Mouse (Mus musculus): Measurements from ENCODE around the gene Lypd4. TPM values are rescaled to one million over a fixed set of nuclear protein-coding genes. Genes with fewer than 3 reads are reported as not detected.

The Lypd4 gene
- total and polyA plus RNA-seq, 2 experiments from 2014 or later: 0.28 TPM; not detected in 1

GRCm38 (mm10) chr7:24904070-24904483 lies 34.3 kb upstream of the Lypd4 start:
- Histone ChIP-seq H3K36me3 (ENCODE audit: insufficient read depth, low read length) (peaks cover 17% of the 10 kb centered on the region; the same call in 1 of the 2 replicates), H3K4me3 (ENCODE audit: low read depth, low read length) (peak overlapping the region; percentile 55), H3K4me1 (ENCODE audit: insufficient read depth, low read length) (no peaks in the 10 kb centered on the region; the same call in 1 of the 2 replicates), H3K9ac (replicated peaks; ENCODE audit: low read length, poor library complexity, severe bottlenecking) (peak overlapping the region; percentile 68), H3K9me3 (ENCODE audit: low read length) (no peaks in the 10 kb centered on the region), H3K27ac (ENCODE audit: low read depth, low read length) (peak overlapping the region; percentile 82), H3K27me3 (ENCODE audit: insufficient read depth, low read length) (no peaks in the 10 kb centered on the region), H3K4me2 (ENCODE audit: low read depth, low read length, poor library complexity, severe bottlenecking) (peak overlapping the region; percentile 83)
- peak; percentile 84 for TF ChIP-seq CTCF (IDR thresholded peaks at IDR 0.05)
- ATAC-seq (ENCODE audit: low FRiP score): peak; percentile 94
- WGBS: under 1% methylated on average over 30 of the region's 30 CpGs
- peak; percentile 99 for DNase-seq (ENCODE audit: low spot score)

GRCm38 (mm10) chr7:24903444-24903825 lies 33.7 kb upstream of the Lypd4 start:
- no peak for TF ChIP-seq CTCF (IDR thresholded peaks at IDR 0.05)
- DNase-seq (ENCODE audit: low spot score) (no peak), ATAC-seq (ENCODE audit: low FRiP score) (no peak)
- peak overlapping the region; percentile 83 for H3K4me2 ChIP-seq (ENCODE audit: low read depth, low read length, poor library complexity, severe bottlenecking)
- H3K27ac ChIP-seq (ENCODE audit: low read depth, low read length): no peak overlapping the region
- peak overlapping the region; percentile 73; the same call in 1 of the 2 replicates for H3K9ac ChIP-seq (replicated peaks; ENCODE audit: low read length, poor library complexity, severe bottlenecking)
- no peaks in the 10 kb centered on the region for H3K27me3 ChIP-seq (ENCODE audit: insufficient read depth, low read length)
- peak overlapping the region; percentile 55 for H3K4me3 ChIP-seq (ENCODE audit: low read depth, low read length)
- no peaks in the 10 kb centered on the region for H3K9me3 ChIP-seq (ENCODE audit: low read length)
- no peaks in the 10 kb centered on the region; the same call in 1 of the 2 replicates for H3K4me1 ChIP-seq (ENCODE audit: insufficient read depth, low read length)
- 49% methylated on average over 10 of the region's 10 CpGs for WGBS
- peaks cover 10% of the 10 kb centered on the region; the same call in 1 of the 2 replicates for H3K36me3 ChIP-seq (ENCODE audit: insufficient read depth, low read length)

- no peak for ATAC-seq (ENCODE audit: low FRiP score)
- peak within 1 kb of the TSS; percentile 70 for H3K27ac ChIP-seq (ENCODE audit: low read depth, low read length)
- no peaks in the 10 kb centered on the region for H3K9me3 ChIP-seq (ENCODE audit: low read length)
- peak; percentile 19 for DNase-seq (ENCODE audit: low spot score)
- H3K36me3 ChIP-seq (ENCODE audit: insufficient read depth, low read length): peaks cover 4% of the 10 kb centered on the region; the same call in 1 of the 2 replicates
- no peaks in the 10 kb centered on the region for H3K27me3 ChIP-seq (ENCODE audit: insufficient read depth, low read length)
- peak within 1 kb of the TSS; percentile 73 for H3K9ac ChIP-seq (replicated peaks; ENCODE audit: low read length, poor library complexity, severe bottlenecking)
- WGBS: 6% methylated on average over 48 of the region's 68 CpGs
- peak within 1 kb of the TSS; percentile 55 for H3K4me3 ChIP-seq (ENCODE audit: low read depth, low read length)
- no peaks in the 10 kb centered on the region; the same call in 1 of the 2 replicates for H3K4me1 ChIP-seq (ENCODE audit: insufficient read depth, low read length)
- peak within 1 kb of the TSS; percentile 83 for H3K4me2 ChIP-seq (ENCODE audit: low read depth, low read length, poor library complexity, severe bottlenecking)
- TF ChIP-seq CTCF (IDR thresholded peaks at IDR 0.05): no peak
Observed at GRCm38 (mm10) chr7:24902630-24903443, 33.1 kb upstream of the Lypd4 start, which contains the start of gene Arhgef1. Gene Arhgef1 (plus strand): TSS chr7:24902912.

GRCm38 (mm10) chr7:24902264-24902629 lies 32.5 kb upstream of the Lypd4 start:
- Histone ChIP-seq H3K4me1 (ENCODE audit: insufficient read depth, low read length) (no peaks in the 10 kb centered on the region; the same call in 1 of the 2 replicates), H3K9me3 (ENCODE audit: low read length) (no peaks in the 10 kb centered on the region), H3K36me3 (ENCODE audit: insufficient read depth, low read length) (no peaks in the 10 kb centered on the region), H3K4me2 (ENCODE audit: low read depth, low read length, poor library complexity, severe bottlenecking) (no peak overlapping the region), H3K27me3 (ENCODE audit: insufficient read depth, low read length) (no peaks in the 10 kb centered on the region), H3K9ac (replicated peaks; ENCODE audit: low read length, poor library complexity, severe bottlenecking) (peak overlapping the region; percentile 73; the same call in 1 of the 2 replicates), H3K27ac (ENCODE audit: low read depth, low read length) (peak overlapping the region; percentile 70), H3K4me3 (ENCODE audit: low read depth, low read length) (peak overlapping the region; percentile 55; the same call in 1 of the 2 replicates)
- no peak for DNase-seq (ENCODE audit: low spot score)
- 60% methylated on average over 2 of the region's 2 CpGs for WGBS
- ATAC-seq (ENCODE audit: low FRiP score): no peak
- TF ChIP-seq CTCF (IDR thresholded peaks at IDR 0.05): no peak

GRCm38 (mm10) chr7:24901842-24902241 lies 32.1 kb upstream of the Lypd4 start:
- H3K27ac ChIP-seq (ENCODE audit: low read depth, low read length): 0 out of 2 replicates have a peak overlapping the region, but pooled peaks have one; percentile 70
- H3K27me3 ChIP-seq (ENCODE audit: insufficient read depth, low read length): no peaks in the 10 kb centered on the region
- H3K4me1 ChIP-seq (ENCODE audit: insufficient read depth, low read length): no peaks in the 10 kb centered on the region; the same call in 1 of the 2 replicates
- ATAC-seq (ENCODE audit: low FRiP score): no peak
- DNase-seq (ENCODE audit: low spot score): no peak
- no peaks in the 10 kb centered on the region for H3K36me3 ChIP-seq (ENCODE audit: insufficient read depth, low read length)
- no peak for TF ChIP-seq CTCF (IDR thresholded peaks at IDR 0.05)
- H3K4me3 ChIP-seq (ENCODE audit: low read depth, low read length): no peak overlapping the region
- no peaks in the 10 kb centered on the region for H3K9me3 ChIP-seq (ENCODE audit: low read length)
- H3K4me2 ChIP-seq (ENCODE audit: low read depth, low read length, poor library complexity, severe bottlenecking): no peak overlapping the region
- 86% methylated on average over 1 of the region's 1 CpGs for WGBS
- H3K9ac ChIP-seq (replicated peaks; ENCODE audit: low read length, poor library complexity, severe bottlenecking): no peak overlapping the region

- Histone ChIP-seq H3K36me3 (ENCODE audit: insufficient read depth, low read length) (no peaks in the 10 kb centered on the region), H3K27me3 (ENCODE audit: insufficient read depth, low read length) (no peaks in the 10 kb centered on the region), H3K27ac (ENCODE audit: low read depth, low read length) (no peak overlapping the region), H3K4me1 (ENCODE audit: insufficient read depth, low read length) (no peaks in the 10 kb centered on the region; the same call in 1 of the 2 replicates), H3K9me3 (ENCODE audit: low read length) (no peaks in the 10 kb centered on the region), H3K4me2 (ENCODE audit: low read depth, low read length, poor library complexity, severe bottlenecking) (no peak overlapping the region), H3K4me3 (ENCODE audit: low read depth, low read length) (no peak overlapping the region), H3K9ac (replicated peaks; ENCODE audit: low read length, poor library complexity, severe bottlenecking) (no peak overlapping the region)
- TF ChIP-seq CTCF (IDR thresholded peaks at IDR 0.05): no peak
- DNase-seq (ENCODE audit: low spot score) (no peak), ATAC-seq (ENCODE audit: low FRiP score) (no peak)
- WGBS: 77% methylated on average over 6 of the region's 6 CpGs
Observed at GRCm38 (mm10) chr7:24901114-24901513, 31.4 kb upstream of the Lypd4 start.
